Mouse (Mus musculus) heart, postnatal 14 days (tissue): ENCODE measurements at regions not wholly inside any gene's neighbourhood (a gene's known extent, or its start where the extent isn't known, plus 50 kb on each side); places are given as distances from the start of the nearest gene placed in this dataset.
A peak's percentile ranks its signal among the peaks of the same experiment; 100 is the strongest.

Experiments used
- DNase-seq, 2 experiments: peaks; one replicate each; pipeline ENCODE4 v3.0.0; 2021 to 2022
- intact Hi-C: fragments of 180-260 bp; cut with DNase I; formaldehyde crosslinking; loops from one replicate; pipeline ENCODE4 v1.15.1; 2025

DNA sequence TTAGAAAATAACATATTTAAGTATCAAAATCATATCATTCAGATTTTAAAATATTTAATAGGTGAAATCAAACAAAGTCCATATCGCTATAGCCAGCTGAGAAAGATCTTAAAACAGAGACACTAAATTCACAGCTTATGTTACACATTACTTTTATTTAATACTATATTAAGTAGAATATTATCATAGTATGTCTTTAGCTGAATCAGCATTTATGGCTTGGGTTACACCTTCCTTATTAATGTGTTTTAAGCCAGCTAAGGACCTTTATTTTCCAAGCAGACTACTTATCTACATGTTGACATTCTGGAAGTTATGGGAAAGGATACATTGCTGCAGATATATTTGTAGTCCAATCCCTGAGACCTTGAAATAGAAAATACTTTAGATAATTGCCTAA, 684.9 kb upstream of the Adgrl4 start:
- DNase-seq: no peak
- intact Hi-C loops: no loop called here

DNA sequence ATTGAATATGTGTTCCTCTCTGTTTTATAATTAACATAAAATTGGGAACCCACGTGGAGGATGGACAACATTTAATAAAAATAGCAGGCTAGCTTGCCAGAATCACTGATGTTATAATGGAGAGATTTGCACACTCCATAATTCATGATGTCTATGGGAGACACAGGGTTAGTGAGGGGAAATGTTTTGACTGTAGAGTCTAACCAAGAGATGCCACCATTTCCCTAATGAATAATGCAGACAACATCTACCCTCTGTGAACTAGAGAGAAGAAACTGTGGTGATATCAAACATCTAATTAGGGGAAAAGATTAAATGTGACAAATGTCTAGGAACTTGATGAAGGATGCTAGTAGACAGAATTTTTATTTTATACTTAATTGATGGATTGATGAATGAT, 677.8 kb upstream of the Adgrl4 start:
- intact Hi-C loops: no loop called here
- no peak for DNase-seq

DNA sequence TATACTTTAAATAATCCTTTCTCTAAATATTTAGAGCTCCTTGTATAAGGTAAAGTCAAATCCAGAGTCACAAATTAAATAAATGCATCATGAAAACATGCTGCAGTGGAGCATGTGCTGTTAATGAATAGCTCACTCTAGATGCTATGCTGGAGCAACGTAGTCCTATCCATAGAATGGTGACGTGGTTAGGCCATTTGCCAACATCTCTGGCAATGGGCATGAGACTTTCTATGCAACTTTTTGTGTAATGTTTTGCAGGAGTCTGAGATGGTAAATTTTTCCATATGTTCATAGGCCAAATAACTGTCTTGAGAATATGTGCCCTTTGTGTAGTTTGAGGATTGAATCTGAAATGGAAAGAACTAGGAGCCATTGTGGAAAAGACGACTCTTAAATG, 653.1 kb upstream of the Adgrl4 start:
- no peak for DNase-seq
- intact Hi-C loops: no loop called here

DNA sequence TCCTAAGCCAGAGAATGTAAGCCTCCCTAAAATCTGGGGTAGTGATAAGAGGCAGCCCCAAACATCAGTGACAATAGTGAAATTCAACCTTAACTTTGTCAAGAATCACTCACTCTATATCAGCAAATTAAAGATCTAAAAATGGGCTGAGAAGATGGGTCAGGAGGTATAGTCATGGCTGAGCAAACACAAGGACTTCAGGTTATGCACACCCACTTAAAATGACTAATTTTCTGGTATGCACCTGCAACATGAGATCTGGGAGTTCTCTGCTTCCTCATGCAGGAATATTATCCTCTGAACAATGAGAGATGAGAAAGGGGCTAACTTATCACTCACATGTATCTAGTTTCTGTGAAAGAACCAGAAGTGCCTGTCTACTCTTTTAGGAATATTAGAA, 619.9 kb upstream of the Adgrl4 start:
- DNase-seq: no peak
- intact Hi-C loops: no loop called here

DNA sequence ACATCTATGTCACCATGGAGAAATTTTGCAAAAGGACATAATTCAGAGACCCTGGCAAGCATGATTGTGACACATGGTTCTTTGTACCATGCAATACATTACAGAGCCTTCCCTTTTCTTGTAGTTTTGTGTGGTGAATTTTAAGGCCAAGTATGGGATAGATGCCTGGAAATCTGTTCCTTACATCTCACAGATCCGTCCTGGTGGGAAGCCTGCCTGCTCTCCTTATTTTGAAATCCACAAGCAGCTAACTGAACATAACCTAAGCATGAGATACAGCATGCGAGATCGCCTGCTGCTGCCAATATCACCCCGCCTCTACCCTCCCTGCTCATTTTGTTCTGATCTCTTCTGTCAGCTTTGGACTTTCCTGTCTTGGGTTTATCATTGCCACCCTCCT, 618.3 kb upstream of the Adgrl4 start:
- no peak for DNase-seq
- intact Hi-C loops: no loop called here

DNA sequence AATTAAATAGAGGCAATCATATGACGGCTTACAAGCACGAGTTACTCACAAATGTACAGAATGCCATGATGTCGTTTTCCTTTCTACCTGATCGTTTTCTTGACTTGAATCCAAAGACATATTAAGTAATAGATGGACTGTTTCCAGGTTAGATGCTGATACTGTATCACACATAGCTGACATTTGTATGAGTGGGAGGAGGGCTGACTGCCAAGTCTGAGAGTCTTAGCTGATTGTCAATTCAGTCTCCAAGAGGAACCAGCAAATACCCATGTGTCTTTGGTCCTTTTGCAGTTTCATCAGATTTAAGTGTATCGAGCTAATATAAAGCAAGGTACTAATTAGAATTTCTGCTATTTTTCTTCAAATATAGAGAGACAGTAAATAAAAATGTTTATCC, 617.6 kb upstream of the Adgrl4 start:
- DNase-seq: peak in 1 of 2 experiments; percentile 7
- intact Hi-C loops: no loop called here

DNA sequence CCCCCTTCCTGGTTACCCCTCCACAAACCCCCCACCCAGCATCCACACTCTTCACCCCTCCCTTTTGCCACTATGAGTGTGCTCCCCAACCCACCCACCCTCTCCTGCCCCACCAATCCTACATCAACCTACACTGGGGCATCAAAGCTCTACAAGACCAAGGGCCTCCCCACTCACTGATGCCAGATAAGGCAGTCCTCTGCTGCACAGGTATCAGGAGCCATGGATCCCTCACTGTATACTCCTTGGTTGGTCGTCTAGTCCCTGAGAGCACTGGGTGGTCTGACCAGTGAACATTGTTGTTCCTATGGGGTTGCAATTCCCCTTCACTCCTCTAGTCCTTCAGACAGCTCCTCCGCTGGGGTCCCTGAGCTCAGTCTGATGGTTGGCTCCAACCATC, 591.7 kb upstream of the Adgrl4 start:
- intact Hi-C loops: no loop called here
- DNase-seq: no peak

DNA sequence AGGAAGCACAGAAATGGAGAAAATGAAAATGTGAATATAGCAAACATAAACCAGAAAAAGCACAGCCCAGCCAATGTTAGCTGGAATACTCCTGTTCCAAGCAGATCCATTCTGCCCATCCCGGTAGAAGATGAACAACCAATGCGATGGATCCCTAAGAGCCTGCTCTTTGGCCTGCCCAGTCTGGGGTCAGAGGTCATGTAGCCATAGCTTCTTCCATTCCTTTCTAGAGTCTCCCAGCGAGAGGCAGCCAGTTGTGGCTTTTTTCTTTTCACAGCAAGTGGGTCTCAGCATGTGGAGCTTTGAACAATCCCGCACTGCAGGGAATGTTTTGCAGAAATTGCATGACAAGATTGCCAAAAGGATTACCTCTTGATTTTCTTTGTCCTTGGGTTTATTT, 585.6 kb upstream of the Adgrl4 start:
- DNase-seq: no peak
- intact Hi-C loops: no loop called here

DNA sequence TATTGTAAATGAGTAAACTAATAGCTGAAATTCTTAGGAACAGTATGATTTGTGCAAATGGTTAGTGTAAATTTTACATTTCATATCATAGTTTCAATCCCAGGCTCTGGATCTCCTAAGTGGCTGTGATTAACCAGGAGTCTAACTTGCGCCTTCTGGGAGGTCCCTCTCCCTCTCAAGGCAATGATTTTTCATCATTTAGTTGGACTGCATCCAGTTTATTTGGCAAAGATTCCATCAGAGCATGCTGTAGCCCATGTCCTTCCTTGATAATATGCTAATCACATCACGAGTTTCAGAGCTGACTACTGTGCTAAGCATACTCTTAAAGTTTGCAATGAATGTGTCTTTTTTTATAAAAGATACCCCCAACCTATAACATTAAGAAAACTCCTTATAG, 541.0 kb upstream of the Adgrl4 start:
- intact Hi-C loops: no loop called here
- DNase-seq: no peak

DNA sequence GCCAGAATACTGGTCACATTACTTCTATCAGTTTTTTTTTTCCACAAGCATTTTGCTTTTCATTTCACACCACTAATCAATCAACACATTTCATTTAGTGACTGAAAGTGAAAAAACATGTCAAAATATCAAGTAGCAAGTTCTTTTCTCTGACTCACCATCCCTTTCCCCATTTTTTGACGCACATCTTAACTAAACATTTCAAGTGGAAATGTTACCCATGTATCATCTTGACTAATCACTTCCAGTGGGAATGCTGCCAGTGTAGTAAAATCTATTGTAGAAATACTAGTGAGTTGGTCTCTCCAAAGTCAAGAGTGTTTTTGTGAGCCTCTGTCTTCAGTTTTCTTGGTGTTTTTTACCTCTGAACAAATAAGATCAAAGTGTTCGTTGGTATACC, 527.6 kb upstream of the Adgrl4 start:
- DNase-seq: no peak
- intact Hi-C loops: no loop called here

DNA sequence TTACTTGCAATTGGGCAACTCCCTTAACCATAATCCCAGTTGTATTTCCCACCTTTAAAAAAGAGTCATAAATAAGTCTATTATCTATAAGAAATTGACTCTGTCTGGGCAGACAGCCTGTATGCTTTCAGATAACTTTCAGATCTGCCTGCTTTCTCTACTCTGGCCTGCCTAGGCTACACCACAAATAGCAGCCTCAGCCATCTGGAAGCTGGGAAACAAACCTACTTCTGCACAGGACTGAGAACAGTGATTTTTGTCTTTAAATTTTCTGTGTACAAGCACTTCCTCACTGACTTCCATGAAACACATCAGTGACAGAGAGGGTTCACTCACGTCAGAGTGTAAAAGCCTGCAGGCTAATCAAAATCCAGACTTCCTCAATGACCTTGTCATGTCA, 482.8 kb upstream of the Adgrl4 start:
- intact Hi-C loops: no loop called here
- no peak for DNase-seq

DNA sequence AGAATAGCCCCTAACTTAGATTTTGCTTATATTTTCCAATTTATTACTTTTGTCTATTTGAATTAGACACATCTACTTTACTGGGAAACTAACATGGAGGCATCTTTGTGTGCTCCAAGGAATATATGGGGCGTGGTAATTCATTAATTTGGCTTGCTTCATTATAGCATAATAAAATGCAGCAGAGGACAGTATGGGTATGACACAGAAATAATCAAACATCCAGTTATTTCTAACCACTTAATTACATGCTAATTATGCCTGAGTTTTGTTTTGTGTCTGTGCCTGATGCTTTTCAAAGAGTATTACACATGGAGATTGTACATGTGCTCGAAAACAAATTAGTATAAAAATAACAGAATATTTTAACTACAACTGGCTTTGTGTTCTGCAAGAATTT, 438.0 kb upstream of the Adgrl4 start:
- intact Hi-C loops: loop anchor here (5.0 kb wide), 1 partner anchor 612 kb away; no protein-coding TSS in a partner anchor
- no peak for DNase-seq

DNA sequence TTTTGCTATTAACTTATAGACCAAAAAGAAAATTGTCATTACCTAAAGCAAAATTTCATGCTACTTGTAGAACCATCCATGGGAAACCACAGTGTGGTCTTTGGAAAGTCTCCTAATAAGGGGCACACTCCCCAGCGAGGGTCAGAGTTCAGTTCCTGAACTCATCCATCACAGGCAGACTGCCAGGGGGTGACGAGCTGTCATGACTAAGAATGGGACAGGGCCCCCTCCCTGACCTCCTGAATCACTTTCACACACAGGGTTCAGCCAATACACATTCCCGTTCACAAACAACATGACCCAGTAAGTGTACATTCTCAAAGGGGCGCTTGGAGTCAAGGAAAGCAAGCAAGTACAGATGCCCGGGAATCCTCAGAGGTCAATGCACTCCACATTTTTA, 437.5 kb upstream of the Adgrl4 start:
- intact Hi-C loops: loop anchor here (5.0 kb wide), 1 partner anchor 613 kb away; no protein-coding TSS in a partner anchor
- no peak for DNase-seq

DNA sequence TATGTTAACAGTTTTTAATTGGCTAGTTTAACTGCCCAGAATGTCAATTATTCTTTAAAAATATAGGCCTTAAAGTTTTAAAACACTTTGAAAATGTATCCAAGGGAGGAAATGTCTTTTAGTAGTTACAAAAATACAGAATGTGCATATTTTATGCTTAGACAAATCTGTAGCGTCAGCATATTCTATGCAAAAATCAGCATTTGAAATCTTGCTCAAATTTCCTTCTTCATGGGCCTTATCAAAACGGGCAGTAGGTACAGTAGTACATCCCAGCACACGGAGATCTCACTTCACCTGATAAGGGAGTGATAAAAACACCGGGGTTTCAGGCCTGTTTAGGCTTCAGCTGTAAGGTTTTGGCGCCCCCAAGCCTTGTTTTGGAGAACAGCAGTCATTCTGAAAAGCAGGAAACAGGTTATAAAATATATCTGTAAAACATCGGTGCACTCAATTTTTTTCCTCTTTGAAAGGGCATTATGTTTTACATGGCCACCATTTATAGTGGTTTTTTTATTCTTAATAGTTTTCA, 435.7 kb upstream of the Adgrl4 start:
- intact Hi-C loops: loop anchor here (5.0 kb wide), 1 partner anchor 615 kb away; no protein-coding TSS in a partner anchor
- DNase-seq: peak in 1 of 2 experiments; percentile 12

DNA sequence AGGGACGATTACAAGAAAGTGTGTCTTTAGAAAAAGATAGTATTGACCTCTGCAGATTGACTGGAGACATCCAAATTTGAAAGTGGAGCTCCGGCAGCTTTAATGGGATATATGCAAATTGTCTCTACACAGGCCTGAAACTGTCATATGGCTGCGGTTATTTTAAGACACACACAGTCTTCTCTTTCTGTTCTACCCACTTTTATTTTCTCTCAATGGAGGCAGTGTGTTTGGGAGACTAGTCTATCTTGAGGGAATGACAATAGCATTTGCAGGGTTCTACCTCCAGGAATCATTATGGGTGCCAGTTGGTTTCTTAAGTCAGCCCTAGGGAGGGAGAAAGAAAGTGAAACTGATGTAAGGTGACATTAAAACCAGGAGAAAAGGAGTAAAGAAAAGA, 434.2 kb upstream of the Adgrl4 start:
- intact Hi-C loops: loop anchor here (5.0 kb wide), 1 partner anchor 616 kb away; no protein-coding TSS in a partner anchor
- DNase-seq: no peak

DNA sequence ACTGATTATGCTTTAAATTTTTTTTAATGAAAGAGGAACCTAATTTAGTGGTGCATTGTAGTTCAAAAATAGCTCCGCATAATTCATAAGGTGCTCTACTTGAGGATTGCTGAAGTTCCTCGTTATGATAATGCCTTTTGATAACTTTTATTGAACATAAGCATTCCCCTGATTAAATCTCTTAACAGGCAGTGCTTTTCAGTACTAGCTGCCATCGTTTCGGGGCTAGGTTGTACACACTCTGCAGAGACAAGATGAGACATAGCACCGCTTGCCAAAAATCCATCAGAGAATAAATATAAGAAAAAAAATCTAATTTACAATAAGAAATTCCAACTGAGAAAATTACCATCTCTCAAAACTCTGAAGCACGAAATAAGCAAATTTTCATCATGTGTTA, 433.7 kb upstream of the Adgrl4 start:
- no peak for DNase-seq
- intact Hi-C loops: loop anchor here (5.0 kb wide), 1 partner anchor 617 kb away; no protein-coding TSS in a partner anchor

DNA sequence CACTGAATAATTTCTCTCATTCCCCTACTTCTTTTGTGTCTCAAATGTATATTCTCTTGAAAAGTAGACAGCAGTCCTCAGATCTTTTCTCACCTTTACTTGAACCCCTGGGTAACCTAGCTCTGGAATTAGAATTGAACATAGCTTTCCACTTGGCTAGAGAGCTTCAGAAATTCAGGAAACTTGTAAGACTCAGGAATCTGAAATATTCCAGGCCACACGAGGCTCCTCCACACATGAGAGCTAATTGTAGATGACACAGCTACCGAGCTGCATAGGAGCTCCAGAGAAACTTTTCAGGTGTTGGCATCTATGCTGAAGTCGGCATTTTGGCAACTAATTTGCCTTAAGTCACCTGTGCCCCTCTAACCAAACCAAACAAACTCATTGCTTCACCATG, 417.7 kb upstream of the Adgrl4 start:
- DNase-seq: no peak
- intact Hi-C loops: no loop called here

DNA sequence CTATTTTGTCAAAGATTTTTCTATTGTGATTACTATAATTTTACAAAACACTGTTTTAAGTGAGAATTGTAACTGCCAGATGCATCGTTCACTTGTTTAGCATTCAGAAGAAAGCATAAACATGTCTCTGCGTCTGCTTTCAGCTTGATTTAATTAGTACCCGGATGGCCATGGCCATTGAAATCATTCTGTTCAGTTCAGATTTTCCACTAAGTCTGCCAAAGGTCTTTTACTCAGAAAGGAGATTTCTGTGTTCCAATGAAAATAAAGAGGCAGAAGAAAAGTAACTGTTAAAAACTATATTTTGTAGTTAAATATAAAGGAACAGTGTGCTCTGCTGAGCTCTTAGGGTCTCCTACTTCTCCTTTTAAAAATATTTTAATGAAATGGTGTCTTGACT, 380.2 kb upstream of the Adgrl4 start:
- no peak for DNase-seq
- intact Hi-C loops: no loop called here

DNA sequence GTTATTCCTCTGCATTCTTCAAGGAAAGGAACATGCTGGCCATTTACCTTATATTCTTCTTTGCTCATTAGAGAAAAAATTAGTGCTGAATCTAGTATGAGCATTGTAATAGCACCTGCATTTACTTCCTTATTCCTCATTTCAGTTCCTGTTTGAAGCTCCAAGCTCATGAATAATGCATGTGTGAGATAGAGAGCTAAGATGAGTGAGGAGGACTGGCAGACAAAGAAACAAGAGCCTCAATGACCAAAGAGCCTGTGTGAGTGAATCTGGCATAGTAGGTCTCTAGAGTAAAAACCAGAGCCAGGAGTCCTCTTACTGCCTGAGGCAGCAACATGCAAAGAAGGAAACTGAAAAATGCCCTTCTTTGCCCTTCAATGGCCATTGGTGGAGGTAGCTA, 365.4 kb upstream of the Adgrl4 start:
- intact Hi-C loops: no loop called here
- no peak for DNase-seq

DNA sequence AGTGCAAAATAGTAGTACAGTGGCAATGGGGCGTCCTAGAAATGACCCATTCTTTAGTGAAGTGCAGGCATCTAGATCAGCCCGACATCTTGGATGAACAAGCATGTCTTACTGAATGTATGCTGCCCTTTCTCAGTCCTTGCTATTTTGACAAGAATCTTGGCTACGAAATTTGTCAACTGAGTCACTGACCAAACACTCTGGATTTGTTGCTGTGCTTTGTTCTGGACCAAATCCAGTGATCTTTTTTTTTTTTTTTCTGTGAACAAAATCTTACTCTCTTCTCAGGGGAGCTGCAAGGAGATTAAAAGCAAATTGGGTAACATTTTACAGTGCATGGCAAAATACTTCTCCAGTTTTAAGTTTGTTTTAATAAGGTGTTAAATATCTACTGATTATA, 320.9 kb upstream of the Adgrl4 start:
- DNase-seq: no peak
- intact Hi-C loops: no loop called here

DNA sequence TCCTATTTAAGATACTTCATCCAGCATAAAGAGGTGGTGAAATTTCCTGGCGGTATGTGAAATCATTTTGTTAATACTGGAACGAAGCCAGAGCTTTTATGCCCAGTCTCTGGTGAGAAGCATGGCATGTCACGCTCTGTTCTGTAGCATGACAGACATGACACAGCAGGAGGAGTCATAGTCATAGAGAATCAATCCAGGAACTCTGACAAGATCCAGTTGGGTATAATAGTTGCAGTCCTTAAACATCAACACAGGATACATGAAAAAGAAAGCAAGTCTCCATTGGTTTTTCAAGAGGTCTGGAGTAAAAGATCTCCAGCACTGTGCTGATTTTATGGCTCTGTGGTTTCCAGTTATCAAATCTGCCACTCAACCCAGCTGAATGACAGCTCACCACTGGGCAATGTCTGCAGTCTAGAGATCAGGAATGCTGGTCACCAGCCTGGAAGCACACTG, 320.1 kb upstream of the Adgrl4 start:
- DNase-seq: no peak
- intact Hi-C loops: no loop called here

DNA sequence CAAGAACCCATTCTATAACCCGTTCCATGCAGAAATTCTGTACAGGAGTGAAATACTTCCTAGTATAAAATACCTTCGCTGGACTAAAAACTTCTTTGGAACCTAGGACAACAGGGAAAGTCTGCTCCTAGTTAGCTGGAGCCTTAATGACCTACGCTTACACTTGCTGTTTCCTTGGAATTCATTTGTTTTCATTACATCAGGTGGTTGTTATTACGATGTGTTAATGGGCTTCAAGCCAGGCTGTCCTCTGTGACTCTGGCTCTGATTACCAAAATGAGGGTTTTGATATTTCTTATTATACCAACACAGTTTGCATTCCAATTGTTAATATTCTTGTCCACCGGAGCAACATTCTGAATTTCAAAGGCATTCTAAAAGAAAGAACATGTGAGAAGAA, 313.6 kb upstream of the Adgrl4 start:
- no peak for DNase-seq
- intact Hi-C loops: no loop called here

DNA sequence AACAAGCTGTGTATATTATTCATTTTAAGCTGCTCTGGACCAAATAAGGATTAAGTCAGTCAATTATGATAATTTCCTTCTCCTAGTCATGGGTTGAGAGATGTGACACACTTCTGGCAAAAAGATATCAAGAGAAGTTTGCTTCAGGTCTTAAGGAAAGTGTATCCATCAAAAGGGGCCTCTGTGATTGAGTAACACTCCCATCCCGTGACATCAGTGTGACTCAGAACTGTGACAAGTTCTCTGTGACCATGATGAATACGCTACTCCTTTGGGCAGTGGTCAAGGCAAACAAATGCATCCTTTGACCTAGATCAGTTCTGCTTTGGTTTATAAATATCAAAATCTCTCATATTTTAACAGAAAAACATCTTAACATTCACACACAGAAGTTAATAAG, 290.8 kb upstream of the Adgrl4 start:
- intact Hi-C loops: no loop called here
- DNase-seq: no peak
